Mouse (Mus musculus): ENCODE results near the gene Sp8. TPM values are rescaled to one million over a fixed set of nuclear protein-coding genes. Genes with fewer than 3 reads are reported as not detected.

Gene Sp8
- total and polyA plus RNA-seq, 2 experiments from 2014 or later, result 2.0 to 4.4 TPM

DNA sequence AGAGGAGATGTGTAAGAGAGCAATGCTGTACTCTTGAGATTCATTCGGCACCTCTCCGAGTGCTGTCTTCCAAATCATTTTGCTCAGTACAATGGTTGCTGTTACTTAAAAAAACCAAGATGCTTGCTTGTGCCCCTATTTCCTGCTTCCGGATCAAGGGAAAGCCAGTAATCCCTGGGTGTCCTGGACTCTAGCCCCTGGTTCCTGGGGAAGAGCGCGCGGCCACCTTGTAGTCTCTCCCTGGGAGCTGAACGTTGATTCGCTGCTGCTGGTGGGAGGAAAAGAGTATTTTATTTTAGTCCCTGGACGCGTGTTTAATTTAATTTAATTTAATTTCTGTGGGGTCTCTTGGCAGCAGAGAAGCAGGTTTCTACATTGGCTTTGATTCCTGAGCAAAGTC, 8.3 kb downstream of the Sp8 start:
- peak overlapping the region; percentile 54 for H3K4me2 ChIP-seq (ENCODE audit: low read depth, low read length)
- WGBS, result 2% methylated on average over 10 of the region's 10 CpGs
- H3K9me3 ChIP-seq (ENCODE audit: low read length), result no peaks in the 10 kb centered on the region
- DNase-seq (ENCODE audit: low spot score) (no peak), ATAC-seq (no peak)
- no peaks in the 10 kb centered on the region for H3K36me3 ChIP-seq (ENCODE audit: insufficient read depth, low read length)
- no peaks in the 10 kb centered on the region for H3K4me1 ChIP-seq (ENCODE audit: insufficient read depth, low read length)
- H3K27ac ChIP-seq, result no peak overlapping the region
- peak overlapping the region; percentile 33 for H3K4me3 ChIP-seq (ENCODE audit: low read length)
- TF ChIP-seq CTCF (IDR thresholded peaks at IDR 0.05; ENCODE audit: low read depth), result no peak
- no peak overlapping the region for H3K9ac ChIP-seq (replicated peaks; ENCODE audit: low read length)
- peaks cover 70% of the 10 kb centered on the region for H3K27me3 ChIP-seq (ENCODE audit: insufficient read depth, low read length)

- peak overlapping the region; percentile 33 for H3K4me3 ChIP-seq (ENCODE audit: low read length)
- peak; percentile 90 for TF ChIP-seq CTCF (IDR thresholded peaks at IDR 0.05; ENCODE audit: low read depth)
- no peak overlapping the region for H3K27ac ChIP-seq
- no peak overlapping the region for H3K9ac ChIP-seq (replicated peaks; ENCODE audit: low read length)
- H3K4me1 ChIP-seq (ENCODE audit: insufficient read depth, low read length), result no peaks in the 10 kb centered on the region
- H3K36me3 ChIP-seq (ENCODE audit: insufficient read depth, low read length), result no peaks in the 10 kb centered on the region
- WGBS, result 1% methylated on average over 34 of the region's 34 CpGs
- DNase-seq (ENCODE audit: low spot score), result peak; percentile 85
- peak overlapping the region; percentile 54 for H3K4me2 ChIP-seq (ENCODE audit: low read depth, low read length)
- ATAC-seq, result peak; percentile 98
- peaks cover 66% of the 10 kb centered on the region for H3K27me3 ChIP-seq (ENCODE audit: insufficient read depth, low read length)
- H3K9me3 ChIP-seq (ENCODE audit: low read length), result no peaks in the 10 kb centered on the region
Observed at GRCm38 (mm10) chr12:118854831-118855453, 8.8 kb downstream of the Sp8 start.

DNA sequence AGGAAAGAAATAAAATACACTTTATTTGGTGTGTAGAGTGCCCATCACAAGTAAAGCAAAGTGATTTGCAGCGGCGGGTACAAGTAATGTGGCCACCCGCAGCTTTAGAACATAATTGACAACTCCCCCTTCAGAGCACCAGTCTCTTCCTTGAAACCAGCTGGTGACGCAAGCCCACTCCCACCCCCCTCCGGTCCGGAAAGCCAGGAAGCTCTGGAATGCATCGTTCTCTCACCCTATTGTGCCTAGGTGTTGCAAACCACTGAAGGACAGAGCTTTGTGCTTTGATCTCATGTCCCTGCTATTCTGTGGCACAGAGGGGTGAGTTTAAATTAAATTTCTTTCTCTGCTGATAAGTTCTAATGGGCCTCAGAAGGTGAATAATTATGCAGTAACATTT, 10.0 kb downstream of the Sp8 start:
- H3K27me3 ChIP-seq (ENCODE audit: insufficient read depth, low read length), result peaks cover 59% of the 10 kb centered on the region
- no peak overlapping the region for H3K4me2 ChIP-seq (ENCODE audit: low read depth, low read length)
- no peak overlapping the region for H3K27ac ChIP-seq
- WGBS, result 3% methylated on average over 7 of the region's 7 CpGs
- no peak for ATAC-seq
- no peak overlapping the region for H3K9ac ChIP-seq (replicated peaks; ENCODE audit: low read length)
- H3K4me1 ChIP-seq (ENCODE audit: insufficient read depth, low read length), result no peaks in the 10 kb centered on the region
- no peaks in the 10 kb centered on the region for H3K36me3 ChIP-seq (ENCODE audit: insufficient read depth, low read length)
- no peak for DNase-seq (ENCODE audit: low spot score)
- H3K4me3 ChIP-seq (ENCODE audit: low read length), result no peak overlapping the region
- no peak for TF ChIP-seq CTCF (IDR thresholded peaks at IDR 0.05; ENCODE audit: low read depth)
- H3K9me3 ChIP-seq (ENCODE audit: low read length), result no peaks in the 10 kb centered on the region

DNA sequence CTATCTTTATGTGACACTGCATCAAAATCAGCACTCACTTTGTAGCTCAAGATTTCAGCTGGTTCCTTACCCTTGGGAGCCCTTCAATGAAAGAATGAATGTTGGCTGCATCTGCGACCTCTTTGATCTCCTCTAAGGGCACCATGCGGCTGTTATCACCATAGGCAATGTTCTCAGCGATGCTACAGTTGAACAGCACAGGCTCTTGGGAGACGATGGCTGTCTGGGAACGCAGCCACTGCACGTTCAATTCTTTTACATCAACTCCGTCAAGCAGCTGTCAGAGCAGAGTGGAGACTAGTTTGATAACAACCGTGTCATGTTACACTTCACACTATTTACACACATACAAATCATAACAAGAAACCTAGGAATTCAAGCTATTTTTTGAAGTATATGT, 26.5 kb downstream of the Sp8 start:
- DNase-seq (ENCODE audit: low spot score), result no peak
- Histone ChIP-seq H3K9ac (replicated peaks; ENCODE audit: low read length) (no peak overlapping the region), H3K4me2 (ENCODE audit: low read depth, low read length) (no peak overlapping the region), H3K4me3 (ENCODE audit: low read length) (no peak overlapping the region), H3K27ac (no peak overlapping the region), H3K27me3 (ENCODE audit: insufficient read depth, low read length) (no peaks in the 10 kb centered on the region), H3K9me3 (ENCODE audit: low read length) (no peaks in the 10 kb centered on the region), H3K36me3 (ENCODE audit: insufficient read depth, low read length) (no peaks in the 10 kb centered on the region), H3K4me1 (ENCODE audit: insufficient read depth, low read length) (no peaks in the 10 kb centered on the region)
- WGBS, result 52% methylated on average over 8 of the region's 8 CpGs
- no peak for ATAC-seq
- no peak for TF ChIP-seq CTCF (IDR thresholded peaks at IDR 0.05; ENCODE audit: low read depth)

- H3K9me3 ChIP-seq (ENCODE audit: low read length), result no peaks in the 10 kb centered on the region
- no peaks in the 10 kb centered on the region for H3K4me1 ChIP-seq (ENCODE audit: insufficient read depth, low read length)
- H3K27me3 ChIP-seq (ENCODE audit: insufficient read depth, low read length), result no peaks in the 10 kb centered on the region
- H3K9ac ChIP-seq (replicated peaks; ENCODE audit: low read length), result no peak overlapping the region
- DNase-seq (ENCODE audit: low spot score) (no peak), ATAC-seq (no peak)
- no peak overlapping the region for H3K27ac ChIP-seq
- H3K4me2 ChIP-seq (ENCODE audit: low read depth, low read length), result no peak overlapping the region
- TF ChIP-seq CTCF (IDR thresholded peaks at IDR 0.05; ENCODE audit: low read depth), result no peak
- H3K4me3 ChIP-seq (ENCODE audit: low read length), result no peak overlapping the region
- H3K36me3 ChIP-seq (ENCODE audit: insufficient read depth, low read length), result no peaks in the 10 kb centered on the region
Observed at GRCm38 (mm10) chr12:118882790-118883189, 36.7 kb downstream of the Sp8 start.

DNA sequence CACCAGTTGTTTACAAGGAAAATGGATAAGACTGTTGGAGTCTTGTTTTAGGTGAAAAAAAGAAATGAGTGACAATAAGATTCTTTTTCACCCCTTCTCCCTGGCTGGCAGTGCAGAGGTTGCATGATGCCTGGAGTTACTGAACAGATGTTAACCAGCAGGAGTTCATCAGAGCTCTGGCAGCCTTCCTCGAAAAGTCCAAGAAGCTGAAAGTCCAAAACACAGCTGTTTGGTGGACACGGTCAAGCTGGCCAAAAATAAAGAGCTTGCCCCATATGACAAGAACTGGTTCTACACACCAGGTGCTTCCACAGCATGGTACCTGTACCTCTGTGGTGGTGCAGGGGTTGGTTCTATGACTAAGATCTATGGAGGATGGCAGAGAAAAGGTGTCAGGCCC, 41.8 kb downstream of the Sp8 start:
- WGBS, result 64% methylated on average over 2 of the region's 2 CpGs
- TF ChIP-seq CTCF (IDR thresholded peaks at IDR 0.05; ENCODE audit: low read depth), result no peak
- no peaks in the 10 kb centered on the region for H3K4me1 ChIP-seq (ENCODE audit: insufficient read depth, low read length)
- ATAC-seq (no peak), DNase-seq (ENCODE audit: low spot score) (no peak)
- no peak overlapping the region for H3K4me2 ChIP-seq (ENCODE audit: low read depth, low read length)
- no peak overlapping the region for H3K27ac ChIP-seq
- no peaks in the 10 kb centered on the region for H3K27me3 ChIP-seq (ENCODE audit: insufficient read depth, low read length)
- no peaks in the 10 kb centered on the region for H3K36me3 ChIP-seq (ENCODE audit: insufficient read depth, low read length)
- no peaks in the 10 kb centered on the region for H3K9me3 ChIP-seq (ENCODE audit: low read length)
- H3K4me3 ChIP-seq (ENCODE audit: low read length), result no peak overlapping the region
- H3K9ac ChIP-seq (replicated peaks; ENCODE audit: low read length), result no peak overlapping the region

Other genes starting within 250 kb of the Sp8 start
- gene Abcb5, start 120.1 kb downstream of the Sp8 start, total RNA-seq (2014; rRNA removed), result not detected in 2 replicates
- not detected in 2 replicates for gene Abcb5, start 120.1 kb downstream of the Sp8 start, polyA plus RNA-seq (2015; fragmentation: Nextera tagmentation; extraction: Ambion mirVana)